Mouse (Mus musculus) heart, embryonic 13.5 days (tissue): Measurements from ENCODE around the gene Gm5849. TPM values are rescaled to one million over a fixed set of nuclear protein-coding genes. Genes with fewer than 3 reads are reported as not detected.
"Not testable (repeated sequence)": the region's sequence is repeated elsewhere in the genome, so short reads cannot be mapped to it uniquely, and the experiment has no call there.

ENCODE experiments used
- ATAC-seq: fragments of 200-750 bp; cut with Nextera tagmentation; 2 replicates; pipeline ENCODE4 v1.8.0; 2017; ENCODE audit warnings: moderate TSS enrichment; ENCODE audit not compliant: insufficient number of reproducible peaks, low FRiP score, low TSS enrichment; ENCODE audit errors: extremely low read depth
- H3K27ac ChIP-seq: fragments of 300-500 bp; sonication (generic); replicated peaks from 2 replicates; pipeline ENCODE4 v1.5.1; 2015; ENCODE audit warnings: moderate library complexity, mild to moderate bottlenecking, inconsistent platforms
- H3K27me3 ChIP-seq: fragments of 300-500 bp; sonication (generic); replicated peaks from 2 replicates; pipeline ENCODE4 v1.6.1; 2015; ENCODE audit warnings: mild to moderate bottlenecking, inconsistent platforms
- H3K36me3 ChIP-seq: fragments of 300-500 bp; sonication (generic); 2 replicates; pipeline ENCODE4 v1.6.1; 2015; ENCODE audit warnings: mild to moderate bottlenecking, inconsistent platforms
- H3K4me1 ChIP-seq: fragments of 300-500 bp; sonication (generic); 2 replicates; pipeline ENCODE4 v1.6.1; 2015; ENCODE audit warnings: inconsistent platforms
- H3K4me2 ChIP-seq: fragments of 300-500 bp; sonication (generic); 2 replicates; pipeline ENCODE4 v1.6.1; 2015; ENCODE audit warnings: inconsistent platforms, mild to moderate bottlenecking, moderate library complexity
- H3K4me3 ChIP-seq: fragments of 300-500 bp; sonication (generic); 2 replicates; pipeline ENCODE4 v1.5.1; 2015; ENCODE audit warnings: moderate library complexity, mild to moderate bottlenecking, inconsistent platforms
- H3K9ac ChIP-seq: fragments of 300-500 bp; sonication (generic); 2 replicates; pipeline ENCODE4 v1.6.1; 2015; ENCODE audit warnings: inconsistent platforms, mild to moderate bottlenecking, moderate library complexity
- H3K9me3 ChIP-seq: fragments of 300-500 bp; sonication (generic); 2 replicates; pipeline ENCODE4 v1.6.1; 2016; ENCODE audit warnings: inconsistent platforms
- WGBS: fragments of 180-500 bp; shearing (Covaris S2); methylation state at CpG from one replicate; pipeline ENCODE4 v1.1.7; 2015; ENCODE audit warnings: mixed read lengths; 5-methylcytosine and 5-hydroxymethylcytosine counted together
- polyA plus RNA-seq: library from polyadenylated mRNA; unstranded; fragments of >200 nt; fragmentation: Nextera tagmentation; extraction: Ambion mirVana; gene quantifications from 2 replicates; pipeline ENCODE4 v1.2.1, GENCODE M21; 2015

Gm5849 gene
- polyA plus RNA-seq = not detected in 2 replicates

DNA sequence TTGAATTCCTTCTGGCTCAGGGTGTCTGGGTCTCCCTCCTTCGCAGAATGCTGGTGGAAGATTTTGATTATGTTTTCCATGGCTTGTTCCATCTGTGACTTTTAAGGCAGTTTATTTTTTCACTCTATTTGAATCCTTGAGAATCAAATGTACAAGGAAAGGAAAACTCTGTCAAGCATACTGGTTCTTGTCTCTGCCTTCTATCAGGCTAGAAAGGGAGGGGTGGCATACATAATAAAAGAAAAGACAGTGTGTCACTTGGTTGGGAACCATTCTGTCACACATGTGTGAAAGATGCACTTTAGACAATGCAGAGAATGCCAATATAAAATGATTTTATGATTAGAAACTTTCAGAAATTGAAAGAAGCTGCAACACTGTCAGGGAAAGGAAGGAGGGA, at the start of gene Gm5849:
Gene Gm5849, minus strand, starts transcription at position 101 of the 400 bp plus-strand sequence.
- H3K27me3 ChIP-seq, H3K4me1 ChIP-seq: not testable (repeated sequence)
- WGBS = 86% methylated on average over 1 of the region's 1 CpGs

DNA sequence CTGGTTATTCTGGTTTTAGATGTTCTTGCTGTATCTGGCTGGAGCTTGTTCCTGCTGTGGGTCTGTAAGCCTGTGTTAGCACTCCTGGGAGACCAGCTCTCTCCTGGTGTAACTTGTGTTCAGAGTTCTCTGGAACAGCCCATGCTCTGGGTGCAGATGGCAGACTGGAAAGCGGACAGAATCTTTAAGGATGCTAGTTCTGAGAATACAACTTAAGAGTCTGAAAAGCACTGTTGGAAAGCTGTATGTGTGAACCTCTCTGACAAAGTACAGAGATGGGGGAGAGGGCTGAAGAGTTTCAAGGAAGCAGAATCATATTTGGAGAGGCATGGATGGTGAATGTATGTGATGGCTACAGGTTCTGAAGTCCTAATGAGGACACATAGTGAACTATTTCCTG, 28.0 kb downstream of the Gm5849 start:
- H3K4me3 ChIP-seq = no peak overlapping the region
- H3K4me2 ChIP-seq = no peak overlapping the region
- no peak overlapping the region for H3K9ac ChIP-seq
- ATAC-seq = no peak
- H3K27ac ChIP-seq = no peak overlapping the region
- H3K36me3 ChIP-seq = no peaks in the 10 kb centered on the region
- no peaks in the 10 kb centered on the region for H3K4me1 ChIP-seq
- no peaks in the 10 kb centered on the region for H3K9me3 ChIP-seq
- 84% methylated on average over 1 of the region's 1 CpGs for WGBS
- no peaks in the 10 kb centered on the region for H3K27me3 ChIP-seq

More for the DNA sequence above, at the start of gene Gm5849:
- not testable (repeated sequence) for H3K4me2 ChIP-seq, H3K9ac ChIP-seq, ATAC-seq, H3K9me3 ChIP-seq, H3K27ac ChIP-seq, H3K4me3 ChIP-seq, H3K36me3 ChIP-seq

DNA sequence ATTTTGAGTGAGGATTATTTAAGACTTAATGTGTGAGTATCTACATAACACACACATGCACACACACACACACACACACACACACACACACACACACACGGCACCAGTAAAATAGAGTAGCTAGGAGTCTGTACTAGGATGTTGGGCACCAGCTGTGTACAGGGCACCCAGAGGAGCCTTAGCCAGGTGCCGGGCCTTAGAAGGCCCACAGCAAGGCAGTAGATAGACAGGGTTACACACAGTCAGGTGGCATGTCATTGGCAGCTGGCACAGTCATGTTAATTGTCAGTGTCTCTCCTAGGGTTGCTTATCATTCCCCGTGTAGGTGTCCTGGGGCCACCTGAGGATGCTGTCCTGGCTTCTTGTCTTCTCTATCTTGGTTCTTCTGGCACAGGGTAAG, 51.1 kb downstream of the Gm5849 start, which contains the start of gene Pglyrp4:
Gene Pglyrp4, plus strand, starts transcription at position 301 of the 400 bp plus-strand sequence.
- H3K9ac ChIP-seq = no peak within 1 kb of the TSS
- H3K27ac ChIP-seq = no peak within 1 kb of the TSS
- no peaks in the 10 kb centered on the region for H3K9me3 ChIP-seq
- no peak for ATAC-seq
- H3K27me3 ChIP-seq = no peaks in the 10 kb centered on the region
- 71% methylated on average over 3 of the region's 3 CpGs for WGBS
- H3K4me1 ChIP-seq = no peaks in the 10 kb centered on the region
- no peak within 1 kb of the TSS for H3K4me3 ChIP-seq
- H3K4me2 ChIP-seq = no peak within 1 kb of the TSS
- no peaks in the 10 kb centered on the region for H3K36me3 ChIP-seq

Other genes starting within 250 kb of the Gm5849 start
- 62.7 and 65.2 TPM in 2 replicates for gene S100a16, start 240.6 kb downstream of the Gm5849 start, polyA plus RNA-seq
- gene S100a3, start 217.3 kb downstream of the Gm5849 start, polyA plus RNA-seq = 0.27 and 0.32 TPM in 2 replicates
- not detected in 2 replicates for gene S100a2, start 187.6 kb downstream of the Gm5849 start, polyA plus RNA-seq
- not detected in 2 replicates for gene Gm42674, start 176.0 kb downstream of the Gm5849 start, polyA plus RNA-seq
- gene S100a4, start 174.1 kb downstream of the Gm5849 start, polyA plus RNA-seq = 2.4 and 3.1 TPM in 2 replicates
- gene S100a5, start 169.4 kb downstream of the Gm5849 start, polyA plus RNA-seq = not detected in 2 replicates
- 38.1 and 38.2 TPM in 2 replicates for gene S100a6, start 165.0 kb downstream of the Gm5849 start, polyA plus RNA-seq
- gene S100a7a, start 123.9 kb downstream of the Gm5849 start, polyA plus RNA-seq = not detected in 2 replicates
- gene S100a8, start 108.9 kb downstream of the Gm5849 start, polyA plus RNA-seq = 10.4 and 15.2 TPM in 2 replicates
- gene S100a9, start 82.2 kb downstream of the Gm5849 start, polyA plus RNA-seq = 5.2 and 10.9 TPM in 2 replicates
- gene Pglyrp4, start 51.0 kb downstream of the Gm5849 start, polyA plus RNA-seq = not detected in 2 replicates